Mouse (Mus musculus) heart, embryonic 14.5 days (tissue): ENCODE data around the gene Hist4h4. TPM values are rescaled to one million over a fixed set of nuclear protein-coding genes. Genes with fewer than 3 reads are reported as not detected.
A peak's percentile ranks its signal among the peaks of the same experiment; 100 is the strongest.

Experiments used
- ATAC-seq: fragments of 200-750 bp; cut with Nextera tagmentation; 2 replicates; pipeline ENCODE4 v1.8.0; 2017; ENCODE audit warnings: low read depth, moderate TSS enrichment; ENCODE audit not compliant: insufficient number of reproducible peaks, insufficient read depth, low FRiP score
- H3K27ac ChIP-seq, 2 experiments: fragments of 200-500 bp in 1 of 2; fragments of 300-500 bp in 1 of 2; sonication (generic) in 1 of 2; replicated peaks in 1 of 2; 2 replicates each; pipeline ENCODE4 v1.5.1; 2012 to 2014; ENCODE audit warnings: low read depth in 2 of 2, low read length in 2 of 2, control low read depth in 1 of 2, mild to moderate bottlenecking in 1 of 2, mixed read lengths in 1 of 2; ENCODE audit not compliant: control insufficient read depth in 1 of 2, insufficient read depth in 1 of 2
- H3K27me3 ChIP-seq: fragments of 300-500 bp; sonication (generic); 2 replicates; pipeline ENCODE4 v1.6.1; 2014; ENCODE audit warnings: mild to moderate bottlenecking, low read length, control low read depth; ENCODE audit not compliant: control insufficient read depth, insufficient read depth
- H3K36me3 ChIP-seq: fragments of 300-500 bp; sonication (generic); 2 replicates; pipeline ENCODE4 v1.6.1; 2014; ENCODE audit warnings: mild to moderate bottlenecking, control low read depth, low read length, mixed read lengths; ENCODE audit not compliant: control insufficient read depth, insufficient read depth
- H3K4me1 ChIP-seq, 2 experiments: fragments of 200-500 bp in 1 of 2; fragments of 300-500 bp in 1 of 2; sonication (generic) in 1 of 2; 2 replicates each; pipeline ENCODE4 v1.6.1; 2012 to 2014; ENCODE audit warnings: low read length in 2 of 2, control low read depth in 1 of 2, mixed read lengths in 1 of 2; ENCODE audit not compliant: control insufficient read depth in 2 of 2, insufficient read depth in 2 of 2
- H3K4me2 ChIP-seq: fragments of 300-500 bp; sonication (generic); 2 replicates; pipeline ENCODE4 v1.6.1; 2014; ENCODE audit warnings: mild to moderate bottlenecking, low read length
- H3K4me3 ChIP-seq, 2 experiments: fragments of 200-500 bp in 1 of 2; fragments of 300-500 bp in 1 of 2; sonication (generic) in 1 of 2; 2 replicates each; pipeline ENCODE4 v1.5.1; 2012 to 2014; ENCODE audit warnings: low read length in 2 of 2, mild to moderate bottlenecking in 2 of 2, control low read depth in 1 of 2, low read depth in 1 of 2, moderate library complexity in 1 of 2; ENCODE audit not compliant: control insufficient read depth in 1 of 2, insufficient read depth in 1 of 2
- H3K9ac ChIP-seq: fragments of 300-500 bp; sonication (generic); 2 replicates; pipeline ENCODE4 v1.6.1; 2014; ENCODE audit warnings: mild to moderate bottlenecking, low read length
- H3K9me3 ChIP-seq: fragments of 300-500 bp; sonication (generic); 2 replicates; pipeline ENCODE4 v1.6.1; 2016; ENCODE audit warnings: low read length, control low read depth; ENCODE audit not compliant: control insufficient read depth
- WGBS: fragments of 180-500 bp; shearing (Covaris S2); extraction: QIAGEN DNeasy Blood & Tissue Kit; methylation state at CpG from one replicate; pipeline ENCODE4 v1.1.7; 2014; 5-methylcytosine and 5-hydroxymethylcytosine counted together
- polyA plus RNA-seq: library from polyadenylated mRNA; unstranded; fragments of >200 nt; fragmentation: Nextera tagmentation; extraction: Ambion mirVana; gene quantifications from 2 replicates; pipeline ENCODE4 v1.2.1, GENCODE M21; 2014

Gene Hist4h4
- polyA plus RNA-seq, 1 experiment from 2014 or later: 0.20 TPM

DNA sequence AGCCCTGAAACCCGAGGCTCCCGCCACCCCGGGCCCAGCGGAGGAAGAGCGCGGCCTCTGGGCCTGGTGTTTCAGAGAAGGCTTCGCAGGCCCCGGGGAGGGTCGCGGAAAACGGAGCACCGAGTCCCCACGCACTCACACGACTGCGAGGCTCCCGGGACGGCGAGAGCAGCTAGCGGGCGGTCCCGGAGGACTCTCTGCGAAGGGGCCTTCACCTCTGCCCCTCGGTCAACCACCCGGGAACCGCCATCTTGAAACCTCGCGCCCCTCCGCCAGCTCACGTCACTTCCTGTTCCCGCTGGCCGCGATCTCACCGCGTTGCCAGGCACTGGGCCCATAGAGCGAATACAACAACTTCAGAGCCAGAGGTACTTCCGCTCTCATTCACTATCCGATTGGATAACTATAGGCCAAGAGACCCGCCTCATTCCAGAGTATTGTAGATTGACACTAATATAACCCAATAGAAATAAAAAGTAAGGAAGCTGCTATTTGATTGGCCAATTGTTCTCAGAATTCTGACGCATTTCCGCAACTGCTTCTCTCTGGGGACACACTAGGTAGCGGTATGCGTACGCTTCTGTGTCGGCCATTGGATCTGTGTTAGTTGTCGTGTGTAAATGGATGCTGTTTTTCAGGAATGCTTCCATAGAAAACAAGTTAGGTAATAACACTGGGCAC lies 23.8 kb upstream of the Hist4h4 start, which contains the start of gene Wbp11:
Wbp11 (minus strand) TSS at position 353 of the 681 bp plus-strand sequence.
- H3K9ac ChIP-seq: peak within 1 kb of the TSS; percentile 99
- peak within 1 kb of the TSS; percentile 77 to 79 for H3K27ac ChIP-seq
- peak within 1 kb of the TSS; percentile 72 to 97 for H3K4me3 ChIP-seq
- no peaks in the 10 kb centered on the region for H3K9me3 ChIP-seq
- H3K27me3 ChIP-seq: no peaks in the 10 kb centered on the region
- peaks cover 26% of the 10 kb centered on the region for H3K36me3 ChIP-seq
- peak; percentile 100 for ATAC-seq
- H3K4me1 ChIP-seq: peaks cover 0 to 9% of the 10 kb centered on the region in 2 experiments; a peak in 2 of 4 replicates
- H3K4me2 ChIP-seq: peak within 1 kb of the TSS; percentile 90
- under 1% methylated on average over 45 of the region's 45 CpGs for WGBS

DNA sequence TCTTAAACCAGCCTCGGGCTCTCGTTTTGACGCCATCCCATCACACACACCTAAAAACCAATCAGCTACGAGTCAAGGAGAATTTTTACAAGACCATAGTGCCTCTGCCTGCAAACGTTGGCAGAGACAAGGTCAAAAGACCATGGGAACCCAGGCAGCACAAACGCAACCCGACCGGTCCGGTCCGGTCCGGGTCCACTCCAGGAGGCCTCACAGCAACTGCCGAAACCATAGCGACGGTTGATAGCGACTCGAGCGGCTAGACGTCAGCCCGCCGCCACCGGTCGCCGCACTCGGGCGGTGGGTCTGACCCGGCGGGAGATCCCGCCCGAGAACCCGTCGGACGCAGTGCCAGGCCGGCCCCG lies 23.3 kb upstream of the Hist4h4 start, which contains the start of gene BC049715:
BC049715 (plus strand) TSS at position 111 of the 365 bp plus-strand sequence.
- no peaks in the 10 kb centered on the region for H3K27me3 ChIP-seq
- WGBS: under 1% methylated on average over 34 of the region's 34 CpGs
- peaks cover 0 to 9% of the 10 kb centered on the region in 2 experiments; a peak in 2 of 4 replicates for H3K4me1 ChIP-seq
- ATAC-seq: peak; percentile 16; the same call in 1 of the 2 replicates
- peaks cover 31% of the 10 kb centered on the region for H3K36me3 ChIP-seq
- peak within 1 kb of the TSS; percentile 90 for H3K4me2 ChIP-seq
- peak within 1 kb of the TSS; percentile 77 to 79 for H3K27ac ChIP-seq
- H3K4me3 ChIP-seq: peak within 1 kb of the TSS; percentile 72 to 97
- H3K9ac ChIP-seq: peak within 1 kb of the TSS; percentile 99
- no peaks in the 10 kb centered on the region for H3K9me3 ChIP-seq

DNA sequence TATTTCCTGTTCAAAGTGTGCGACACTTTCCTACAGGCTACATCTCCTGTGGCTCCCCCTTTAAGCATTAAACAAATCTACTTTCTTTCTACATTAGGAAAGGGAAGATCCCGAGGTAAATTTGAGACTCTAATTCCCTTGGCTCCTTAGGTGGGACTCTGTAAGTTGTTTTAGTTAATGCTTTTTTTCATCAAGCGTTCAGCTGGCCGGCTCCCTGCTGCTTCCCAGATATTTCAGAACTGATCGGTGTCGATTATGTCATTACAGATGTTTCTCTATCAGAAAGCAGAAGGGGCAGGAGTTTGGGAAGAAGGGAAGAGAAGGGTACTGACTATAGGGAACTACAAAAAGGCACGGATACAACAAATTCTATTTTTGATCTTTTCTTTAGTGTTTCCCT lies 22.9 kb upstream of the Hist4h4 start:
- no peak for ATAC-seq
- Histone ChIP-seq H3K27ac (peak overlapping the region in 1 of 2 experiments; percentile 79; a peak in 2 of 4 replicates), H3K4me2 (peak overlapping the region; percentile 90), H3K4me3 (peak overlapping the region; percentile 72 to 97), H3K36me3 (peaks cover 35% of the 10 kb centered on the region), H3K9ac (peak overlapping the region; percentile 99), H3K27me3 (no peaks in the 10 kb centered on the region), H3K9me3 (no peaks in the 10 kb centered on the region), H3K4me1 (peaks cover 0 to 9% of the 10 kb centered on the region in 2 experiments; a peak in 2 of 4 replicates)
- WGBS: 13% methylated on average over 7 of the region's 7 CpGs

DNA sequence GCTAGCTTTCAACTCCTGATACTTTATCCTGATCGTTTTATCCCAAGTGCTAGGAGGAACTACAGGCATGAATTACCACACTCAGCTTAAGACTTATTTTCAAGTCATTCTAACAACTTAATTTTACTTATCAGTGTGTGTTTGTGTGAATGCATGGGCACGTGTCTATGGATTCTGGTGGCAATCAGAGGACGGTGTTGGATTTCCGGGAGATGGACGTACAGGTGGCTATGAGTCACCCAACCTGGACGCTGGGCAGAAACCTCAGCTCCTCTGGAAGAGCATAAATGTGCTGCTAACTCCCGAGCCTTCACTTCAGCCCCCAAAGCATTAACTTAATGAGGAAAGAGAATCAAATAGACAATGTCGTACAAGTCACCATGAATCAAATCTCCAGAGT lies 20.8 kb upstream of the Hist4h4 start:
- 88% methylated on average over 8 of the region's 8 CpGs for WGBS
- Histone ChIP-seq H3K27ac (no peak overlapping the region), H3K4me1 (peaks cover 2 to 20% of the 10 kb centered on the region in 2 experiments; a peak in 3 of 4 replicates), H3K4me2 (no peak overlapping the region), H3K9ac (no peak overlapping the region), H3K36me3 (peaks cover 56% of the 10 kb centered on the region), H3K27me3 (no peaks in the 10 kb centered on the region), H3K9me3 (no peaks in the 10 kb centered on the region), H3K4me3 (no peak overlapping the region)
- no peak for ATAC-seq

DNA sequence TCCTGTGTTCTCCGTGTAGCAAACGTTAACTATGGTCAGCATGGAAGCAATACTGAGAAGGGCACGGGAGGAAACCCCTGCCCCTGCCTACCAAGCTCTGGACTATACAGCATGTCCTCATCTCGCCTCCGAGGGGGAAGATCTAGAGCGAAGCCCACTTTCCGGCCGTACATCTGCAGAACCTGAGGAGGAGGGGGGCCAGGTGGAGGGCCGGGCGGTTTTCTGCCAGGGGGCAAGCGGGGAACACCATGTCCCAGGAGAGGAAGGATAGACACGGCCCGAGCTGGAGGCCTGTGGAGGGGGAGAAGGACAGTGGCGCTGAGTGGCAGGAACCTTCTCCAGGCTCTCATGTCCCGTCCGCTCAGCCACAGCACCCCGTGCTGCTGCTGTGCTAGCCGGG lies 16.9 kb upstream of the Hist4h4 start:
- Histone ChIP-seq H3K4me2 (no peak overlapping the region), H3K36me3 (peaks cover 95% of the 10 kb centered on the region), H3K27ac (no peak overlapping the region), H3K4me1 (peaks cover 2 to 11% of the 10 kb centered on the region in 2 experiments; a peak in 3 of 4 replicates), H3K27me3 (no peaks in the 10 kb centered on the region), H3K9me3 (no peaks in the 10 kb centered on the region), H3K4me3 (no peak overlapping the region), H3K9ac (0 out of 2 replicates have a peak overlapping the region, but pooled peaks have one; percentile 25)
- ATAC-seq: no peak; the same call in 1 of the 2 replicates
- WGBS: 83% methylated on average over 18 of the region's 18 CpGs

DNA sequence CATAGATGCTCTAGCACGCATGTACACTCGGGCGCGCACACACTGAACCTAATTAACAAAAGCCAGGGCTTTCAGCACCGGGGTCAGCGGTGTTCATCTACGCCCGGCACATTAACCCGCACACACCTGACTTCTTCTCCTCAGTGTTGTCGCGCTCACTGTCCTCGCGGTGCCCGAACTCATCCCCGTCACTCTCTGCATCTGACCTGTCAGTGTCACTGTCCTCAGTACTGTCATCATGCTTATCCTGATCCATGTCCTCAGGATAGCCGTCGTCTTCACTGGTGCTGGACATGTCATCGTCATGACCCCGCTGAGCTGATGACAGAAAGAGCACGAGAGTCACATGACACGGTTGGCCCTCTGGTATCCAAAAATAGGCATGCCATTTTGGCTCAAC lies 16.2 kb upstream of the Hist4h4 start:
- H3K4me3 ChIP-seq: no peak overlapping the region

DNA sequence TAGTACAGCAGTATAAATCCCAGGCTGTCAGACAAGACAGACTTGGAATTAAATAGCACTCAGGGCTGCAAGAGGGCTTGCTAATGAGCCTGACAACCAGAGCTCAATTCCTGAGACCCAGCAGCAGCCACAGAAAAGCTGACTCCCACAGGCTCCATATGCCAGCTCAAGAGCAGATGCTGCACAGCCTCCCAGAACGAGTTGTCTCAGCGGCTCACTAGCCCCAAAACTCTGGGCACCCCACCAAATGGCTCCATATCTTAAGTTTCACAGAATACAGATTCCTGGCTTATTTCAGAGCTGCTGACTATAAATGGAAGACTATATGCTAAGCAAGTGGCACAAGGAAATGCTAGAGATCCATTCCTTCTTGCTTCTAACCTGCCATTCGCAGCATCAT lies 13.3 kb upstream of the Hist4h4 start:
- H3K27ac ChIP-seq: no peak overlapping the region
- no peaks in the 10 kb centered on the region for H3K27me3 ChIP-seq
- H3K9me3 ChIP-seq: no peaks in the 10 kb centered on the region
- no peak for ATAC-seq
- H3K4me3 ChIP-seq: no peak overlapping the region
- peaks cover 99% of the 10 kb centered on the region for H3K36me3 ChIP-seq
- 92% methylated on average over 3 of the region's 3 CpGs for WGBS
- no peak overlapping the region for H3K4me2 ChIP-seq
- H3K9ac ChIP-seq: no peak overlapping the region
- peaks cover 2 to 11% of the 10 kb centered on the region in 2 experiments; a peak in 3 of 4 replicates for H3K4me1 ChIP-seq

More for the DNA sequence above, 16.2 kb upstream of the Hist4h4 start:
- ATAC-seq: no peak
- Histone ChIP-seq H3K4me2 (no peak overlapping the region), H3K27me3 (no peaks in the 10 kb centered on the region), H3K27ac (no peak overlapping the region), H3K9me3 (no peaks in the 10 kb centered on the region), H3K36me3 (peaks cover 97% of the 10 kb centered on the region), H3K9ac (no peak overlapping the region), H3K4me1 (peaks cover 2 to 11% of the 10 kb centered on the region in 2 experiments; a peak in 3 of 4 replicates)
- 64% methylated on average over 21 of the region's 21 CpGs for WGBS
